Mouse (Mus musculus): ENCODE measurements around the gene Mob4. TPM values are rescaled to one million over a fixed set of nuclear protein-coding genes. Genes with fewer than 3 reads are reported as not detected.

Gene Mob4
- polyA plus RNA-seq, 1 experiment, result 39.8 TPM

DNA sequence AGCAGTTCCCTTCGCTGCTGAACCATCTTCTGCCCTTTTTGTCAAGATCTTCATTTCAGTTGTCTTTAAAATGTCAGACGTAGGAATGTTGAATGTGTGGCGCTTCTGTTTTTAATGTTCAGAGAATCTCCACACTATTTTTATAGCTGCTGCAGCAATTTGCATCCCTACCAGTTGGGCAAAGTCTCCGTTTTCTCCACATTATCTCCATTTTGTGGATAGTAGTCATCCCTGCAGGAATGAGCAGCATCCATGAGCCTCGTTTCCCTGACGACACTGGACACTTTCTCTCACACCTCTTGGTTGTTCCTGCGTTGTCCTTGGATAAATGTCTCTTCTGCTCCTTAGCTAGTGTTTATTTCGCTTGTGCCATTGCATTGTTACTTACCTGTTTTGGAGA is 27.8 kb downstream of the Mob4 start:
- Histone ChIP-seq H3K4me3 (ENCODE audit: insufficient read depth, low read length) (no peak overlapping the region), H3K27ac (ENCODE audit: insufficient read depth, low read length) (peak overlapping the region; percentile 82; the same call in 1 of the 2 replicates), H3K4me1 (ENCODE audit: control insufficient read depth, insufficient read depth, low read length) (peaks cover 10% of the 10 kb centered on the region; the same call in 1 of the 2 replicates)
- no peak for TF ChIP-seq CTCF (IDR thresholded peaks at IDR 0.05; ENCODE audit: extremely low read depth, insufficient read depth, low read length)
- no peak for TF ChIP-seq POLR2A (IDR thresholded peaks at IDR 0.05; ENCODE audit: extremely low read depth, insufficient read depth, low read length)

DNA sequence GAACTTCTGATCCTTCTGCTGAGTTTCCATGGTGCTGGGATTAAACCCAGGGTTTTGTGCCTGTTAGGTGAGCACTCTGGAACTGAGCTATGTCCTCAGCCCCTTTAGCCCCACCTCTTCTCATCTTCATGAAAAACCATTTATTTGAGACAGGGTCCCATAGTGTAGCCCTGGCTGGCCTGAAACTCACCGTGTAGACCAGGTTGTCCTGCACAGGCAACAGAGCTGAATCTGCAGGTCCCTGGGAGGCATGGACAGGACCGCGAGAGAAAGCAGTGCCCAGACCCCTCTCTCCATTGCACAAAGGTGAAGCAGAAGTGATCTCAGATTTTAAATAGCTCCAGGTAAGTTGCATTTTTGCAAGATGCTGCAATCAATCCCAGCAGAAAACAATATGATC is 29.2 kb downstream of the Mob4 start:
- no peak for TF ChIP-seq POLR2A (IDR thresholded peaks at IDR 0.05; ENCODE audit: extremely low read depth, insufficient read depth, low read length)
- no peak for TF ChIP-seq CTCF (IDR thresholded peaks at IDR 0.05; ENCODE audit: extremely low read depth, insufficient read depth, low read length)
- Histone ChIP-seq H3K27ac (ENCODE audit: insufficient read depth, low read length) (no peak overlapping the region), H3K4me3 (ENCODE audit: insufficient read depth, low read length) (no peak overlapping the region), H3K4me1 (ENCODE audit: control insufficient read depth, insufficient read depth, low read length) (peaks cover 10% of the 10 kb centered on the region; the same call in 1 of the 2 replicates)

DNA sequence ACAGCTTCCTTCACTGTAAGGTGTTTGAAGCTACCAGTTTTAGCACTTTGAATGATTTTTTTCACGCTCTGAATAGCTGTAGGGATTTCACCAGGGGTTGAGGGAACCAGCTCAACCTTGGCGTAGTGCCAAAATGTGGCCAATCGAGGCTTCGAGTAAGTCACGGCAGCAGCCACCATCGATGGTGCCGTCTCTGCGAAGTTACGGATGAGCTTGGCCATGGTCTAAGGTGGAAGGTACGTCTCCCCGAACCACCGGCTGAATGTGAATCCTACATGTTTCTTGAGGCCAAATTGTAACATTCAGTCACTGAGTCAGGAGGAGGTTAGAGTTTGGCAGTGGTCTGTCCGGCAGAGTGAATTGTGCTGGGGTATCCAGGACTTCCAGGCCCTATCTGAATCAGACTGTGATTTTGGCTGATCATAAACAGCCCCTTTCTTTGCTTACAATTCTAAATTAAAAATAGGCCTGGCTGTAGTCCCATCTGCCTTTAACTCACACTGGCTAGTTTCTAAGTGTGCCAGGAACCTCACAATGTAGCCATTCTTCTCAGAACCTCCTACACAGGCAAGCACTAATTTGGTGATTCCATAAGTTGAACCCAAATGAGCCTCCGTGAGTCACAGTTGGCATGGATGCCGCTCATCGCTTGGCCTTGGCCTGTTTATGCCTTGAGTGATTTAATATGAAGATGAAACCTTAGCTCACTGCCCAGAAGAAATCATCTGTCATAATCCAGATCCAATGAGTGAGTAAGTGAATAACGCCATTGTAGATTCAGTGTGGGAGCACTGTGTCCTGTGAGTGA is 30.0 kb downstream of the Mob4 start:
- Histone ChIP-seq H3K27ac (ENCODE audit: insufficient read depth, low read length) (peak overlapping the region; percentile 70), H3K4me3 (ENCODE audit: insufficient read depth, low read length) (no peak overlapping the region), H3K4me1 (ENCODE audit: control insufficient read depth, insufficient read depth, low read length) (peaks cover 10% of the 10 kb centered on the region; the same call in 1 of the 2 replicates)
- TF ChIP-seq CTCF (IDR thresholded peaks at IDR 0.05; ENCODE audit: extremely low read depth, insufficient read depth, low read length) (no peak), POLR2A (IDR thresholded peaks at IDR 0.05; ENCODE audit: extremely low read depth, insufficient read depth, low read length) (no peak)

DNA sequence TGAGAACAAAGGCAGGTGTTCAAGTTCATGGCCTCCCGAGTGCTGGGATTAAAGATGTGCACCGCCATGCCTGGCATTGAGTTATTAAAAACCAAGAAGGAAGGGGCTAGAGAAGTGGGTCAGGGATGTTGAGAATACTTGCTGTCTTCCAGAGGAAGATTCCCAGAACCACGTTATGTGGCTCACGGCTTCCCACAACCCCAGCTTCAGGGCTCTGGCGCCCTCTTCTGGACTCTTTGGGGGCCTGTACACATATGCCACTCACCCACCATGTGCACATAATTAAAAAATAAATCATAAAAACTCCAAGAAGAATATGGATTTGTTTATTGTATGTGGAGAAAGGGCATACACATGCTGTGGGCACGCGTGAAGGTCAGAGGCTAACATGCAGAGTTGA is 30.9 kb downstream of the Mob4 start:
- Histone ChIP-seq H3K4me3 (ENCODE audit: insufficient read depth, low read length) (no peak overlapping the region), H3K27ac (ENCODE audit: insufficient read depth, low read length) (0 out of 2 replicates have a peak overlapping the region, but pooled peaks have one; percentile 20)
- TF ChIP-seq CTCF (IDR thresholded peaks at IDR 0.05; ENCODE audit: extremely low read depth, insufficient read depth, low read length) (0 out of 2 replicates have a peak, but pooled peaks have one; percentile 11), POLR2A (IDR thresholded peaks at IDR 0.05; ENCODE audit: extremely low read depth, insufficient read depth, low read length) (no peak)

DNA sequence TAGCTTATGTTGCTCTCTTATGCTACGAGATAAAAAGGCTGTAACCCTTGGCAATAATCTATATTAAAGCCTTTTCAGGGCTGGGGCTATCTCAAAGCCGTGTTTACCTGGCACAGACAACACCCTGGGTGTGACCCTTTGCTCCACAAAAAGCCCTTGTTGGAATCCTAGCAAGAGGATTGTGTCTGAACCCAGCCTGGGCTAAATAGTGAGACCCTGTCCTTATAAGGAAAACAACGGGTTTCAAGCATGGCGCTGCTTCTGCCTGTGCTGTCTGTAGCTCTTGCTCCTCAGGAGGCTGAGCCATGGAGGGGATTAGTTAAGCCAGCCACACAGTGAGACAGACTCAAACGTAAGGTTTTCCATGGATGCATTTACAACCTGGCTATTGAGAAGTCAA is 31.8 kb downstream of the Mob4 start:
- TF ChIP-seq POLR2A (IDR thresholded peaks at IDR 0.05; ENCODE audit: extremely low read depth, insufficient read depth, low read length), result no peak
- no peak for TF ChIP-seq CTCF (IDR thresholded peaks at IDR 0.05; ENCODE audit: extremely low read depth, insufficient read depth, low read length)
- peaks cover 9% of the 10 kb centered on the region; the same call in 1 of the 2 replicates for H3K4me1 ChIP-seq (ENCODE audit: control insufficient read depth, insufficient read depth, low read length)
- H3K4me3 ChIP-seq (ENCODE audit: insufficient read depth, low read length), result no peak overlapping the region
- no peak overlapping the region for H3K27ac ChIP-seq (ENCODE audit: insufficient read depth, low read length)

More for the DNA sequence above, 30.9 kb downstream of the Mob4 start:
- H3K4me1 ChIP-seq (ENCODE audit: control insufficient read depth, insufficient read depth, low read length), result peaks cover 10% of the 10 kb centered on the region; the same call in 1 of the 2 replicates

DNA sequence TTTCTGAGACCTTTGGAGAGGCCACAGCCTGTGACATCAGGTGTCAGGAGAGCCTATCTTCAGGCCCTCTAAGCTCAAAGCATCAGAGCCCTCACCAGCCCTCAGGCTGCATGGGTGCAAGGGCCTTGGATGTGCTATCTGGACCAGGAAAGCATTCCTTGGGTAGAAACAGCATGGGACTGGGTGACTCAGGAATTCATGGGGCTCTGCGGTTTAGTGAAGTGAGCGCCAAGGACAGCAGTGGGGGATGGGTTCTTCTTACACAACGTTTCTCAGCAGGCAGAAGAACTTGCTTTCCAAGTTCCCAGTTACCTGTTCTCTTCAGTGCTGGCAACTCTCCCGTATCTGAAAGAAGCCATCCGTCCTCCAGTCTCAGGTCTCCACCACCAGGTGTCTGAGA is 33.0 kb downstream of the Mob4 start:
- H3K27ac ChIP-seq (ENCODE audit: insufficient read depth, low read length), result no peak overlapping the region
- TF ChIP-seq POLR2A (IDR thresholded peaks at IDR 0.05; ENCODE audit: extremely low read depth, insufficient read depth, low read length) (no peak), CTCF (IDR thresholded peaks at IDR 0.05; ENCODE audit: extremely low read depth, insufficient read depth, low read length) (no peak)
- peaks cover 3% of the 10 kb centered on the region; the same call in 1 of the 2 replicates for H3K4me1 ChIP-seq (ENCODE audit: control insufficient read depth, insufficient read depth, low read length)
- no peak overlapping the region for H3K4me3 ChIP-seq (ENCODE audit: insufficient read depth, low read length)

DNA sequence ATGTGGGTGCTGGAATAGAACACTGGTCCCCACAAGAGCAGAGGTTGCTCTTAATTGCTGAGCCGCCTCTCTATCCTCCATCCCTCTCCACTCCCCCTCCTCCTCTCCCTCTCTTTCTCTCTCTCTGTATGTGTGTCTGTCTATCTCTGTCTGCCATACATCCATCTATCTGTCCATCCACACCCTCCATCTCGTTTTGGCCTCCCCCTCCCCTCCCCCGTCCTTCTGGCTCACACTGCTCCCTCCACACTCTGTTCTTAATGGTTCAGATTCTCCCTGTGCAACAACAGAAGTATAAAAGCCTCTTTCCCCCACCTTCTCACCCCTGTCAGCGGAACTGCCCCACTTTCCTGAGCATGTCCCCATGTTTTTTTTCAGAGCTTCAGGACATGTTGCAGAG is 36.5 kb downstream of the Mob4 start:
- H3K27ac ChIP-seq (ENCODE audit: insufficient read depth, low read length), result no peak overlapping the region
- H3K4me3 ChIP-seq (ENCODE audit: insufficient read depth, low read length), result no peak overlapping the region
- no peaks in the 10 kb centered on the region for H3K4me1 ChIP-seq (ENCODE audit: control insufficient read depth, insufficient read depth, low read length)
- TF ChIP-seq POLR2A (IDR thresholded peaks at IDR 0.05; ENCODE audit: extremely low read depth, insufficient read depth, low read length) (no peak), CTCF (IDR thresholded peaks at IDR 0.05; ENCODE audit: extremely low read depth, insufficient read depth, low read length) (no peak)

DNA sequence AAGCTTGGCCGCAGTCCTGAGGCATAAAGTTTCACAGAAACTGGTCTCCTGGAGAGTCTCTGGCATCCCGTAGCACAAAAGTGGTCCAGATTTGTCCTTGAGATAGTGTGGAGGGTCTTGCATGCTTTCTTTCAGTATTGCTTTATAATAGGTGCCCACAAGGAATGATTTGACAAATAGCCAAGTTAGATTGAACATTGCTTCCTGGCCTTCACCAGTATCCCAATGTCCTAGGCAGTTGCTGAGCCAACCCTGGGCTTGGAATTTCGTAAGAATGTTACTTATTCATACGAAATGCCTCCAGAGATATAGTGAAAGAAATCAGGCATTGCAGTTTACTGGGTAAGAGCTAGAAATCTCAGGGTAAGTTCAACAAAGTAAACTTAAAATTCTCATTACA is 37.6 kb downstream of the Mob4 start:
- Histone ChIP-seq H3K4me1 (ENCODE audit: control insufficient read depth, insufficient read depth, low read length) (no peaks in the 10 kb centered on the region), H3K4me3 (ENCODE audit: insufficient read depth, low read length) (no peak overlapping the region), H3K27ac (ENCODE audit: insufficient read depth, low read length) (no peak overlapping the region)
- TF ChIP-seq CTCF (IDR thresholded peaks at IDR 0.05; ENCODE audit: extremely low read depth, insufficient read depth, low read length) (no peak), POLR2A (IDR thresholded peaks at IDR 0.05; ENCODE audit: extremely low read depth, insufficient read depth, low read length) (no peak)

DNA sequence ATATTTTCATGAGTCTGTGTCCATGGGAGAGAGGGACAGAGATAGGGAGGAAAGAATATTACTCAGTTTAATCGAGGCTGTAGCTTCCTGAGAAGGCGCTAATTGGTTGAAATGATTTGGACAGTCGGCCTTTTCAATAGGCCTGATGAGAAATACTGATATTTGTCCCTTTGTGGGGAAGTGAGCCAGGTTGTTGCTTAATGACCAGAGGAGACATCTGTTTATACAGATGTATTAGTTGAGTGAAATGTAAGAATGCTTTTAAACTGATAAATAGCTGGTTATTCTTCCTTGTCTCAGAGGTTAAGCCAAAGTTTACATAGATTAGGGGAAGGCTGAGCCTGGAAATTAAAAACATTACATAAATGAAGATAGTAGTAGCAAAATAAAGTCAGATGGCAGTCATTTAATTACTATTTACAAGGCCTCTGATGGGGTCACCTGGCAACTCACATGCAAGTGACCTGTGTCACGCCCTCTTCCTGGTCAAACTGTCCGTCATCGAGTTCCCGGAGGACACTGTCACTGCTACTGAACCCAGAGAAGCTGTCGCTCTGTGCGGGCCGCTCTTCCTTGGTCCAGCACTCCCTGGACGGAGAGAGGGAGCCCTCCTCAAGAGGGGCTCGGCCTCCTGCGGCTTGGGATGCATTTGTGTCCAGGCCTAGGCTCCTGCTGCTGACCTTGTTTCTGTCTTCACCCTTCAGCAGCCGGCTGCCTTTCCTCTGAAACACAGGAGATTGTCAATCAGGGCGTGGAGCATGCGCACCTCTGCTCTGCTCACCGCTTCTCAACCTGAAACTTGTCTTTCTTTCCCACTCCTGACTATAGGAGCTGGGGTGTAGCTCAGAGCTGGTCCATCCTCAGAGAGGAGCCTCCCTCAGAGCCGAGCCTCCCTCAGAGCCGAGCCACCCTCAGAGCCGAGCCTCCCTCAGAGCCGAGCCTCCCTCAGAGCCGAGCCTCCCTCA is 40.6 kb downstream of the Mob4 start:
- no peak for TF ChIP-seq CTCF (IDR thresholded peaks at IDR 0.05; ENCODE audit: extremely low read depth, insufficient read depth, low read length)
- TF ChIP-seq POLR2A (IDR thresholded peaks at IDR 0.05; ENCODE audit: extremely low read depth, insufficient read depth, low read length), result no peak
- no peaks in the 10 kb centered on the region for H3K4me1 ChIP-seq (ENCODE audit: control insufficient read depth, insufficient read depth, low read length)
- H3K4me3 ChIP-seq (ENCODE audit: insufficient read depth, low read length), result peak overlapping the region; percentile 22
- no peak overlapping the region for H3K27ac ChIP-seq (ENCODE audit: insufficient read depth, low read length)

All from cortical plate, adult 2 months (tissue).